Mouse (Mus musculus) heart, adult 9 months (tissue): ENCODE measurements around the gene Spout1.
"Not testable (repeated sequence)": the region's sequence is repeated elsewhere in the genome, so short reads cannot be mapped to it uniquely, and the experiment has no call there.

Experiments
- DNase-seq, 2 experiments: peaks; one replicate each; pipeline ENCODE4 v3.0.0; 2022; ENCODE audit warnings: low spot score in 2 of 2

Gene Spout1

DNA sequence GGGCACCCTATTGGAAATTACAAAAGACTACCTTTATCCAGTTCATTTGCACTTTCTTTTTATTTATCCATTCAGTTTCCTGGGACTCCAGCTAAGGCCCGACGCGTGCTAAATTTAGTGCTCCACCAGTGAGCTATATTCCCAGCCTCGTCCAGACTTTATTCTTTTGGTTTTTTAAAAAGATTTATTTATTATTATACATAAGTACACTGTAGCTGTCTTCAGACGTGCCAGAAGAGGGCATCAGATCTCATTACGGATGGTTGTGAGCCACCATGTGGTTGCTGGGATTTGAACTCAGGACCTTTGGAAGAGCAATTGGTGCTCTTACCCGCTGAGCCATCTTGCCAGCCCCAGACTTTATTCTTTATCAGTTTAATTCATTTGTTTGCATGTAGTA, 452 bp upstream of the Spout1 start:
- not testable (repeated sequence) for DNase-seq

DNA sequence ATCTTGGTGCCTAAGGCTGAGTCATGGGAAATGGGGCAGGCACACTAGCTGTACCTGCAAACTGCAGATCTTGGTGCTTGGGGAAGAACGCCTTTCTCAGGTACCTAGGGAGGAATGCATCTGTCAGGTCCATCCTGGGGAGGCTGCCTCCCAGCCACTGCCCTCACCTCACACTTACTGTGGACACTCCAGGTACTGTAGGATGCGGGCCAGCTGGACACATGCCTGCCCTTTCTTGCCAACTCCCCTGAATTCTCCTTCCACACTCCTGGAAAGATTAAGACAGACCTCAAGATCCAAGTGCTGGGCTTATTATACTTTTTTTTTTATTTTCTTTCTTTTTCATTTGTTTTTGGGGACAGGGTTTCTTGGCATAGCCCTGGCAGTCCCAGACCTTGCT, 1.7 kb downstream of the Spout1 start:
- no peak for DNase-seq

DNA sequence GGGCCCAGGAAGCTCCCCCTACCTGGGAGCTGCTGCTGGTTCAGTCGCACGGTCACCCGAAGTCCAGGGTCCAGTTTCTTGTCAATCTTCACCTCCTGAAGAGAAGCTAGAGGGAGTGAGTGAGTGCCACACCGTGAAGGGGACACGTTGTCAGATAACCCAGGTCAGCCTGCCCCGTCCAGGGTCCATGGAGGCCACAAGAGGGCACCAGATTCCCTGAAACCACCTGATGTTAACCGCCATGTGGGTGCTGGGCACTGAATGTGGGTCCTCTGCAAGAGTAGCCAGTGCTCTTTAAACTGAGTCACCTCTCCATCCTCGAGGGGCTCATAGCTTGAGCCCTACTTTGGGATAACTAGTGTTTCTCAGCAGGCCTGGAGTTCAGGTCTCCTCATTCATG, 2.4 kb downstream of the Spout1 start:
- no peak for DNase-seq

DNA sequence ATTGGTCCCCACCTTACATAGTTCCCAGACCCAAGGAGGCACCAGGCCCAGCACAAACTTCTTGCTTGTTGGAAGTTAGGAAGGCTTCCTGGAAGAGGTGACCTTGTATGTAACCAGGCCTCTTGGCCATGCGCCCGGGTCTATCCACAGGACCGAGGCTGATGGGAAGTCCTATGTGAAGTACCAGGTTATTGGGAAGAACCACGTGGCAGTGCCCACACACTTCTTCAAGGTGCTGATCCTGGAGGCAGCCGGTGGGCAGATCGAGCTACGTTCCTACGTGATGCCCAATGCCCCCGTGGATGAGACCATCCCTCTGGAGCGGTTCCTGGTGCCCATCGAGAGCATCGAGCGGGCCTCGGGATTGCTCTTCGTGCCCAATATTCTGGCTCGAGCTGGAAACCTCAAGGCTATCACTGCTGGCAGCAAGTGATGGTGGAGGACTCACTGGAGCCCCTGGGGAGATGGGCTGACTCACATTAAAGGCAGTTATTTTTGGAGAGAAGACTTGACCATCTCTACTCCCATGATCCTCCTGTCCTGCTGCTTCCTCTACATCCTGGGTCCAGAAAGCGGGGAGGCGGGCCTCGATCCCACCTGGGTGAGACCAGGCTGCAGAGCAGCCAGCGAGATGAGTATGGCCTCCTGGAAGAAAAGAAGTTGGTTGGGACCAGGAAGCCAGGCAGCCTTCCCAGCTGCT, 4.6 kb downstream of the Spout1 start:
- DNase-seq = peak in 1 of 2 experiments; percentile 35

DNA sequence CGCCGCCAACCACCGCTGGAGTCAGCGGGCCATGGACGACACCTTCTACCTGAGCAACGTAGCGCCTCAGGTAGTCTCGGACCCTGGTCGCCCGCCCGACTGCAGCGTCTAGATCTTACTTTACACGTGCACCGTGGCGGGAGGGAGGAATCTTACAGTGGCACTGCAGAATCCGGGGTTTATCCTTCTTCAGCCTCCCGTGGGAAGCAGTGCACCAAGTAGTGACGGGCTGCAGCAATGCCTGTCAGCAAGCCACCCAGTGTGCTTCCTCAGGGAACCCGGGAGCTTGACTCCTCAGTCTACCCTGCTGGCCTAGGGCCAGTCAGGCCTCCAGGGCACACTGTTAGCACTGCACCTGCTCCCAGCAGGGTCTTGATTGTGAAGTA, 6.3 kb downstream of the Spout1 start:
- DNase-seq = no peak

DNA sequence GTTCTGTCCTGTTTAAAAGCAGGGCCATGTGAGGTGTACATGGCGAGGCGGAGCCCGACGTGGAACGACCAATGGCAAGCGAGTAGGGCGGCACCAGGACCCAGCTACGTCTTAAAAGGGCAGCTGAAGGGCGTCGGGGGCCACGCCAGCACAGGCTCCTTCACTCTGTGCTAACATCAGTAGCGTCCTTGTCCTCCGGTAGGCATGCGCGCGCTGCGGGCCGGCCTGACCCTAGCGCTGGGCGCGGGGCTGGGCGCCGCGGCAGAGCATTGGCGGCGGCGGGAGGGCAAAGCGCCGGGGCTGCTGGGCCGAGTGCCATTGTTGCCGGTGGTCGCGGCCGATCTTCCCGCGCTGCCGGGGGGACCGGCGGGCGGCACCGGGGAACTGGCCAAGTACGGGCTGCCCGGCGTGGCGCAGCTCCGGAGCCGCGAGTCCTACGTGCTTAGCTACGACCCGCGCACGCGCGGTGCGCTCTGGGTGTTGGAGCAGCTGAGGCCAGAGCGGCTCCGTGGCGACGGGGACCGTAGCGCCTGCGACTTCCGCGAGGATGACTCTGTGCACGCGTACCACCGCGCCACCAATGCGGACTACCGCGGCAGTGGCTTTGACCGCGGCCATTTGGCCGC, 6.8 kb downstream of the Spout1 start, which contains the start of gene Endog:
TSS of gene Endog (plus strand) at position 123 of the 626 bp plus-strand sequence.
- peak; percentile 92 to 93 for DNase-seq

DNA sequence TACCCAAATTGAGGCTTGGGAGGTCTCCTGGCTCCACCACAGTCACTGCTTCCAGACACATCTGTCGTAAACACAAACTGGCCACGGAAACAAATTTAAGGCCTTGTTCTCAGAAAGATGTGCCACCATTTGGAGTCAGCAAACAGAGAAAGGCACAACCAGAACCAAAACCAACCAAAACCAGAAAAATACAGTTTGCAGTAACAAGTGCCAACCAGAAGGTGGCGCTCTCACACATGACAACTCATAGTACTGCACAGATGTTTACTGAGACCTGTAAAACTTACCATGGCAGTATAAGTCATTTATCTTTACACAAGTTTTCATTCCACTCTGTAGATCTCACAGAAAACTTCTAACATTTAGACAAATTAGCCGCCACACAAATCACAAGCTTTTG, 11.6 kb downstream of the Spout1 start:
- no peak for DNase-seq

DNA sequence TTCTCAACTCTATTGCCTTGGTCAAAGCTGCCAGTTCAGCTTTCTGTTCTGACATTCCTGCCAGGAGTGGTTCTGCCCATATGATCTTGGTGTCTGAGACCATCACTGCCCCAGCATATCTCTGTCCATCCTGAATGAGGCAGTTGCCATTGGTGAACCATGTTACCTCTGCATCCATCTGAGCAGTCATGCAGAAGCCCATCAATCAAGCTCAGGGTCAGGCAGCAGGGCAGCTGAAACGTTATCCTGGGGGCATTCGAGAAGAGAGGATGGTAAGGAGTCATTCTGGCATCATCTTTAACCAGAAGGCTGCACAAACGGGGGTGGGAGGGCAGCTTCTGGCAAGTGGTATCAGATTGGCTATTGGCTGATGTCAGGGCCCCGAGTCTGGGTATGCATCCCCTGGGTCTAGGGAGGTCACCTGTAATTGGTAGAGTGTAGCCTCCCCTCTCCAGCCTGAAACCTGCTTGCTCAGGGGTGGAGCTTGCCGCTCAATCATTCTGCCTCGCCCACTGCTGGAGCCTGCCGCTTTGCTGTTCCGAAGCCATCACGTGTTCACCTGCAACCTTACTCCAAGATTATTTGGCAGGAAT, 13.8 kb downstream of the Spout1 start:
- no peak for DNase-seq

DNA sequence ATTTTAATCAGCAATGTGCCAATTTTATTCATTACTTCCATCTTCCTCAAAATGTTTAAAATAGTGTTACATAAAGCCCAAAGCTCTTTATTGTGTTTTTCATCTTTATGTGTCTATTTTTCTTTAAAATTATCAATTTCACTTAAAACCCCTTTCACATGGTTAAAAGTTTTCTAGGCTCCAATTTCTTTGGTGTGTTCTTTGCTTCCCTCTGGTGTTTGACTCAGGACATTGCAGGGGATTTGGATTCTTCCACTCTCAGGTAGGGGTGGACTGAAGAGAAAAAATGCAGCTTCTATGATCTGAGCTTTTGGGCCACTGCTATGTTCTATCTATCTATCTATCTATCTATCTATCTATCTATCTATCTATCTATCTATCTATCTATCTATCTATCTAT, 16.4 kb downstream of the Spout1 start:
- DNase-seq = no peak

DNA sequence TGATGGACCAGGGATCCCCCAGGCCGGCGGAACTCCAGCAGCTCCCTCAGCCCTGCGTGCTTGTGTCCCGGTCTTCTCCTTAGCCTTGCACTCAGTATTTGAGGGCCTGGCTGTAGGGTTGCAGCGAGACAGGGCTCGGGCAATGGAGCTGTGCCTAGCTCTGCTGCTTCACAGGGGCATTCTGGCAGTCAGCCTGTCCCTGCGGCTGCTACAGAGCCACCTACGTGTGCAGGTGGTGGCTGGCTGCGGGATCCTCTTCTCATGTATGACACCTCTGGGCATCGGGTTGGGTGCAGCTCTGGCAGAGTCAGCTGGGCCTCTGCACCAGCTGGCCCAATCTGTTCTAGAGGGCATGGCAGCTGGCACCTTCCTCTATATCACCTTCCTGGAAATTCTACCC, 18.4 kb downstream of the Spout1 start:
- not testable (repeated sequence) for DNase-seq

DNA sequence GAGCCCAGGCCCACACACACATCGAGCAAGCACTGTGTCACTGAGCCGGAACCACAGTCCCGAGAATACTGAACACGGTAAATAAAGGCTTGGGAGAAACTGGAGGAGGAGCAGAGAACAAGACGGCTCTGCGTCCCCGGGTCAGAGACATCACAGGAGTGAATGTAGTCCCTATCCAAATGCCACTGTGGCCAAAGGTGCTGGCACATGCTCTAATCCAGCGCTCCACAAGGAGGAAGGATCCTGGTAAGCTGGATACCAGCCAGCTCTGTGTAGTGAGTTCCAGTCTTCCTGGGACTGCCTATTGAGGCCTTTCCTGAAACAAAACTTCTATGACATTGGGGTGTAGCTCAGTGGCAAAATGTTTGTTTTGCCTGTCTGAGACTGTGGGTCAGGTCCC, 25.6 kb downstream of the Spout1 start:
- no peak for DNase-seq

DNA sequence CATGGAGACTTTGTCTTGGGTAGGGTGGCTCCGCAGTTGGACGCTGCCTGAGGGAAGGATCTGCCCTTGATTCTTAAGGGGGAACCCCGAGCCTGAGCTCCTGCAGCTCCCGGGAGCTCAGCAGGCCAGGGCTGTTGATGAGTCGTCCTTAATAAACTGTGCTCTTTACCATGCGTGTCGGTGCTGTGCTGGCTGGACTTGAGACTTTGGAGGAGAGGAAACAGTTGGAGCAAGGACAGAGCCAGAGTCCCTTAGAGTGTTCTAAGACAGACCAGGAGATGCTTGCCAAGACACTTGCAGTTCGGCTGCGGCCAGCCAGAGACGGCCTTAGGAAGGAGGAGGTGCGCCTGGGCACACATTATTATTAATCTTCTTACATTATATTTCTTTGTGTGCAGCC, 26.4 kb downstream of the Spout1 start:
- no peak for DNase-seq

DNA sequence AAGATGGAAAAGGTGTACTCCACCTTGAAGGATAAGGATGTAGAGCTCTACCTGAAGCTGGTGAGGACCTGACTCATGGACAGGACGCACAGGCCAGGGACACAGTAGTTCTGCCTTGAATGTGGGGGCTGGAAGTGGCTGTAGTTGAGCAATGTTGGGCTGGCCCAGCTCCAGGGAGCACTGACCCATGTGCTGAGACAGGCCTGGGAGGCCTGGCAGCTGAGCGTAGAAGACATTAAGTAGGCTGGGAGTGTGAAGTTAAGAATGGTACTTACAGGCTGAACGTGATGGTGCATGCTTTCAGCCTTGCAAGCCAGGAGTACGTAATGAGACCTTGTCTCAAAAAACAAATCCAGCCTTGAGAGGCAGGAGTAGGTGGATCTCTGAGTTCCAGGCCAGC, 30.8 kb downstream of the Spout1 start:
- peak; percentile 42 to 61 for DNase-seq

DNA sequence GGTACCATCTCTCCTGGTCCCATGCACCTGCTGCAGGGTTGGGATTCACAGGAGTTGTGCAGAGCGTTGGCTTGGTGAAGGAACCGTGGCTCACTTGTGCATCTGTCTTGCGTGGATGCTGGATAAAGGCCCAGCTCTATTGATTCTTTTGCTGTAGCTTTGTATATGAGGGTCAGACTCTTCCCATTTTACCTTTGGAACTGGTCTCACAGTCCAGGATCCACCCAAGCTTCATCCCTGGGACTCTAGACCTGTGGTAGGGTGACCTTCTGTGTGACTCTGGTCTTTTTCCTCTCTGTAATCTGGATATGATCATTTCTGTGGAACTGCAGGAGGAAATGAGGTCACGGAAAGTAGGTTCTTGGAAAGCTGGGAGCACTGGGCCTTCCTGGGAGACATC, 33.8 kb downstream of the Spout1 start:
- DNase-seq = no peak

DNA sequence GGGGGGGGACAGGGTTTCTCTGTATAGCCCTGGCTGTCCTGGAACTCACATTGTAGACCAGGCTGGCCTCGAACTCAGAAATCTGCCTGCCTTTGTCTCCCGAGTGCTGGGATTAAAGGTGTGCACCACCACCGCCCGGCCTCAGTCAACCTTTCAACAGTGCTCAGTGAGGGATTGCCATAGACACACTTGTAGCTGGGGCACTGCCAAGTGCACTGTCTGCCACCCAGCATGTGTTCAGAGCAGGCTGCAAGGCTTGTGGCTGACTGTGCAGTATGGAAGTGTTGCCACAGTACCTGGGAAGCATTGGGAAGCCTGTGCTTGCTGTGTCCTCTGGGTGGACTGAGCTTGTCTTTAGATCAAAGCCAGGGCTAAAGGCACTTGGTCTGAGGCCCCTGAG, 38.2 kb downstream of the Spout1 start:
- not testable (repeated sequence) for DNase-seq

DNA sequence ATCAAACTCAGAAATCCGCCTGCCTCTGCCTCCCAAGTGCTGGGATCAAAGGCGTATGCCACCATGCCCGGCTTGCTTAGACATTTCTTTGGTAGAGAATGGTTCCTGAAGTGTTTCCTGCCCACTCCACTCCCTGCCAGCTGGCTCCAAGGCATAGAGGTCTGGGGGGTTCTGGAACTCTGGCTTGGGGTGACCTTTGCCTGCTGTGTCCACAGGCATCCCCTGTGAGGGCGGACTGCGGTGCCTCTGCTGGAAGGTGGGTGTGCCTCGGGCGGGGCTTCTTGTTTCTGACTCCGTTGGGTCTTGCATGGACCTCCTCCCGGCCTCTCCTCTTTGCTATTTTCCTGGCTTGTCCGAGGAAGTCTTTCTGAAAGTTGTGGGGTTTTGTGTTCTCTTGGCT, 41.8 kb downstream of the Spout1 start:
- DNase-seq = no peak

DNA sequence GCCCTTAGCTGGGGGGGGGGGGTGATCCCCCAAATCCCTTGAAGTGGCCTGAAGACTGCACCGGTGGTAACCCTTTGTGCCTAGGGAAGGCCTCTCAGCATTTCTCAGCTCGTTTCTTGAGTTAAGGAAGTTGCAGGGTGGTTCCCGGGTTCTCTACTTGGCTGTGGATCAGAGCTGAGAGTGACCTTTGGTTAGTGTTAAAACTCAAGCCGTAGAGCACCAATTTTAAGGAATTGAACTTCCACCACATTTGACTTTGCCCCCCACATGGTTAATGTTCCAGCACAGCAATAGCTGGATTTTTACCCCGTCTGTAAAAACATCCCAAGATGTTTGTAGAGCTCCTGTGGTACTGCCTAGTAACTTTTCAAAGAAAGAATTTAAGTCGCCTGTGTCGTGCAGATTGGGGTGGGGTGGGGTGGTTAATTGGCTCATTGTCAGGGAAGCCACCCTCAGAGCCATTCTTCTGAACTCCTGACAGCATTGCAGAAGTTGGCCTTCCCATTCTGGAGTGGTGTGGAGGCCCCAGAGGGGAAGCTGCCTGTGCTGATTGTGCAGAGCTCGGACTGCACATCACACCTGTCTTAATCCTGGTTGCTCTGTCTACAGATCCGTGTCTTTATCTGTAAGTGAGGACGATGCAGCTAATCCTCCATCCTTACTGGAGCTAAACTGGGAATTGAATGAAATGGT, 43.2 kb downstream of the Spout1 start:
- DNase-seq = no peak

DNA sequence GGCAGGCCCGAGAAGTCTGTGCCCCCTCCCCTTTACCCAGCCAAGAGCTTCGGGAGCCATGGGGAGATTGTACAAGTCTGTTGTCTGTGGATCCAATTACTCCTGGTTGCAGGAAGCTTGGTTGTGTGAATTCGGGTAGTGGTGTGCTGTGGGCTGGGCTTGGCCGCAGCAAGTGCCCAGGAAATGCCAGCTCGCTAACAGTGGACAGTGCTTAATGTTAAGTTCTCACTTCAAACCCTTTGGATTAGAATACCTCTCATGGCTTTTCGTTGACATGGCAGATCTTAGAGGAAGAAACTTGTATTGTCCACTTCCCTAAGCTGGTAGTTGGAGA, 43.9 kb downstream of the Spout1 start:
- DNase-seq = peak; percentile 11 to 16

DNA sequence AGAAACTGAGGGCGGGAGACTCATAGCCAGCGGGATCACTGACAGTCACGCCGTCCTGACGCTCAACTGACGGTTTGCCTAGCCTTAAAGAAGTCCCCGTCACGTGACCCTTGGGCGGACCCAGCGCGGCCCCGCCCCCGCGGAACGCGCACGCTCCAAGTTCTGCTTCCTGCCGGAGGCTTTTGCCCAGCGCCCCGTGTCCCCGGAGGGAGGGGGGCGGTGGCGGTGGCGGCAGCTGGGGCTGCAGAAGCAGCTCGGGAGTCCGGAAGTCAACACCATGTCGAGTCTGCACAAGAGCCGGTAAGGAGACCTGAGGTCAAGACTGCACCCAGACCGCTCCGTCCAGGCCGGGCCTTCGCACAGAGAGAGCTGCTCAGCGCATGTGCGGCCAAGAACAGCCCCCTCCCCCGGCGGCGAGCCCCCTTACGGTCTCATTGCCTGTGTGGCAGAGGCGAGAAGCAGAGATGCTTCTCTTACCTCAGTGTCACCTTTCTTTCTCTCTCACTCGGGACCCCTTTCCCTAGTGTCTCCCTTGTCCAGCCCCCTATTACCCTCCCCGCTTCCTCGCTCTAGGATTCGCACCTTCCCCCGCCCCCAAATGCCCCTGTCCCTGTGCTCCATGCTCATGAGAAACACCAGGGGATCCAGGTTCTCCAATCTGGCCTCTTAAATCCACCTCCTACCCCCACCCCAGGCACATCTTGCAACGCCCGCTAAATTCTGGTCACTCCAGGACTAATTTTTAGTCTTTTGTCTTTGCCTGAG, 44.5 kb downstream of the Spout1 start, which contains the start of gene Tbc1d13:
TSS of gene Tbc1d13 (plus strand) at position 134 of the 765 bp plus-strand sequence.
- peak; percentile 98 to 99 for DNase-seq

DNA sequence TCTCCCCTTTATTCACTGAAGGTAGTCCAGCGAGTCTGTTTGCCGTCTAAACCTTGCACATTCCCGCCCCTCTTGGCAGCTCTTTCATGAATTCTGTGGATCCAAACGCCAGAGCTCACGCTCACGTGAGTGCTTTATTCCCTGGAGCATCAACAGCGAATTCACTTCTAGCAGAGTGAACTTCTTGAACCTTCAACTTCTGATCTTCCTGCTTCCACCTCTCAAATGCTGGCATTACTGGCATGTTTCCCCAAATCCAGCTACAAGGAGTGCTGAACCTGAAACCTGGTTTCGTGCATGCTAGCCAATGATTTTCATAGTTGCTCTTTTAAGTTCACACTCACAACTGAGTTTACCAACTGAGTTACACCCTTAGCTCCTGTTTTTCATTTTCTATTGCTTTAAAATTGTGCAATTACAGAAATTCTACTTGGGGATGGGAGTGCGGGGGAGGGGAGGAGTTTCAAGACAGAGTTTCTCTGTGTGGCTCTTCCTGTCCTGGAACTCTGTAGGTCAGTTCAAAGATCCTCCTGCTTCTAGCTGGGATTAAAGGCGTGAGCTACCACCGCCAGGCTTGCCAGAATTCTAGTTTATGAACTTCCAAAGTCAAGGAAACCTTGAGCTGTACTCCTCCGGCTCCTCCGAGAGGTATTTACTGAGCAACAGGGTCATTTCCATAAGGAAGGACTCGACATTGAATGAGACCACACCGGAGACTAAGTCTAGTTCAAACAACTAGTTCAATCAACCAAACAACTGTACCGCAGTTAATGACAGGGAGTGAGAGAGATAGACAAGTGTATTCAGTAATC, 45.3 kb downstream of the Spout1 start:
- peak; percentile 47 to 63 for DNase-seq

DNA sequence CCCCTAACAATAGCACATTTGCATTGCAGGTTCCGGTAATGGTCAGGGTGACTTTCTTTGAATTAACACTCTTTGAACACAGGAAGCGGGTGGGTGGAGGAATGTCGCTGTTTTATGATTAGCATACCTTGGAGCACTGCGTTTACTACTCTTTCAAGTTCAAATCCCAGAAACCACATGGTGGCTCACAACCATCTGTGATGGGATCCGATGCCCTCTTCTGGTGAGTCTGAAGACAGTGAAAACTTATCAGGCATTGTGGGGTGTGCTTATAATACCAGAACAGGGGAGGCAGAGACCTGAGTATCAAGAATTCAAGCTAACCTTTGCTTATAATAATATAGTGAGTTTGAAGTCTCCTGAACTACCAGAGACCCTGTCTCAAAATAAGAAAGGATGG, 47.0 kb downstream of the Spout1 start:
- DNase-seq = not testable (repeated sequence)
